Mouse (Mus musculus) mouse trophoblast stem cell (cell line): ENCODE data around the gene Adamtsl4.
"Not testable (repeated sequence)": the region's sequence is repeated elsewhere in the genome, so short reads cannot be mapped to it uniquely, and the experiment has no call there.

Experiments used
- in situ Hi-C, 2 experiments: fragments of 300-500 bp; cut with MseI, MboI; formaldehyde crosslinking; loops; 2 replicates in 1 of 2; 3 replicates in 1 of 2; pipeline ENCODE4 v1.15.1; 2025

Gene Adamtsl4

GRCm38 (mm10) chr3:95660788-95661478, 26.8 kb downstream of the Adamtsl4 start:
- in situ Hi-C loops: no loop called here

GRCm38 (mm10) chr3:95659948-95660347, 27.8 kb downstream of the Adamtsl4 start:
- in situ Hi-C loops: no loop called here

- in situ Hi-C loops: no loop called here
Observed at GRCm38 (mm10) chr3:95658868-95659712, 28.6 kb downstream of the Adamtsl4 start.

- in situ Hi-C loops: no loop called here
Observed at GRCm38 (mm10) chr3:95658236-95658867, 29.4 kb downstream of the Adamtsl4 start, which contains the start of gene Mcl1. TSS of gene Mcl1 (plus strand) at chr3:95658788.

- in situ Hi-C loops: no loop called here
Observed at GRCm38 (mm10) chr3:95657711-95658110, 30.0 kb downstream of the Adamtsl4 start.

- in situ Hi-C loops: no loop called here
Observed at GRCm38 (mm10) chr3:95657108-95657507, 30.6 kb downstream of the Adamtsl4 start.

- in situ Hi-C loops: no loop called here
Observed at GRCm38 (mm10) chr3:95655437-95655836, 32.3 kb downstream of the Adamtsl4 start.

- in situ Hi-C loops: not testable (repeated sequence)
Observed at GRCm38 (mm10) chr3:95654371-95654770, 33.3 kb downstream of the Adamtsl4 start.

GRCm38 (mm10) chr3:95653473-95654034, 34.2 kb downstream of the Adamtsl4 start:
- in situ Hi-C loops: no loop called here

GRCm38 (mm10) chr3:95652871-95653270, 34.8 kb downstream of the Adamtsl4 start:
- in situ Hi-C loops: no loop called here

- in situ Hi-C loops: no loop called here
Observed at GRCm38 (mm10) chr3:95652204-95652811, 35.4 kb downstream of the Adamtsl4 start.

- in situ Hi-C loops: no loop called here
Observed at GRCm38 (mm10) chr3:95651391-95652203, 36.1 kb downstream of the Adamtsl4 start.

GRCm38 (mm10) chr3:95651033-95651373, 36.7 kb downstream of the Adamtsl4 start:
- in situ Hi-C loops: no loop called here

- in situ Hi-C loops: no loop called here
Observed at GRCm38 (mm10) chr3:95650276-95651032, 37.3 kb downstream of the Adamtsl4 start.

- in situ Hi-C loops: no loop called here
Observed at GRCm38 (mm10) chr3:95648016-95648415, 39.7 kb downstream of the Adamtsl4 start.

GRCm38 (mm10) chr3:95645313-95646235, 42.1 kb downstream of the Adamtsl4 start:
- in situ Hi-C loops: no loop called here

GRCm38 (mm10) chr3:95643097-95643496, 44.6 kb downstream of the Adamtsl4 start:
- in situ Hi-C loops: no loop called here

GRCm38 (mm10) chr3:95639694-95640093, 48.0 kb downstream of the Adamtsl4 start:
- in situ Hi-C loops: no loop called here

GRCm38 (mm10) chr3:95636072-95636471, 51.6 kb downstream of the Adamtsl4 start:
- in situ Hi-C loops: no loop called here
